Mouse (Mus musculus): ENCODE data around the gene 4932411N23Rik.
"Not testable (repeated sequence)": the region's sequence is repeated elsewhere in the genome, so short reads cannot be mapped to it uniquely, and the experiment has no call there.

The 4932411N23Rik gene

GRCm38 (mm10) chrX:126815768-126816167, at the start of gene 4932411N23Rik:
Gene 4932411N23Rik (minus strand): TSS chrX:126815868.
- no peak for DNase-seq

DNA sequence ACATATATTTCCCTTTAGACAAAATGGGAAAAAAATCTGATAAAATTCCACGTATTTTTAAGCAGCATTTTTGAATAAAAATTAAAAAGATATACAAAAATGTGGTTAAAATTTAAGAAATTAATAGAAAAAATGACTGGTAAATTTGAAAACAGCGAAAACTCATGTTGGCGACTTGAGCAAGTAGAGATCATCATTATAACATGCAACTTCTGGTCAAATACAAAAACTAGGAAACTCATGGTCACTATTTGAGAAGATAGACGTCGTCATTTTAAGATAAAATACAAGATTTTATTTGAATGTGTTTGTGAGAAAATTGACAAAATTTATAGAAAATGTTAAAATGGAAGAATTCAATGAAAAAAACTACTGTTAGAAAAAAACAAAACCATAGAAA, 35.8 kb downstream of the 4932411N23Rik start:
- no peak for DNase-seq

- DNase-seq, result not testable (repeated sequence)
Measured at GRCm38 (mm10) chrX:126777643-126778042, 38.0 kb downstream of the 4932411N23Rik start.

- not testable (repeated sequence) for DNase-seq
Measured at GRCm38 (mm10) chrX:126774846-126775245, 40.8 kb downstream of the 4932411N23Rik start.

- not testable (repeated sequence) for DNase-seq
Measured at GRCm38 (mm10) chrX:126773511-126773910, 42.2 kb downstream of the 4932411N23Rik start.
